Mouse (Mus musculus) stomach, embryonic 14.5 days (tissue): ENCODE measurements around the gene Zfp809. TPM values are rescaled to one million over a fixed set of nuclear protein-coding genes. Genes with fewer than 3 reads are reported as not detected.

Experiments used
- polyA plus RNA-seq: library from polyadenylated mRNA; unstranded; fragments of >200 nt; fragmentation: Nextera tagmentation; extraction: Ambion mirVana; gene quantifications from 2 replicates; pipeline ENCODE4 v1.2.1, GENCODE M21; 2014

Gene Zfp809
- polyA plus RNA-seq, 1 experiment from 2014 or later: 40.7 TPM

Other genes starting within 250 kb of the Zfp809 start
- 4.9 and 5.5 TPM in 2 replicates for gene Rgl3, start 236.3 kb upstream of the Zfp809 start, polyA plus RNA-seq
- gene Ccdc151, start 223.1 kb upstream of the Zfp809 start, polyA plus RNA-seq: 0.63 and 0.72 TPM in 2 replicates
- 82.8 and 91.0 TPM in 2 replicates for gene Prkcsh, start 222.9 kb upstream of the Zfp809 start, polyA plus RNA-seq
- 5.6 and 5.7 TPM in 2 replicates for gene Elavl3, start 173.7 kb upstream of the Zfp809 start, polyA plus RNA-seq
- not detected in 2 replicates for gene Gm49318, start 154.5 kb upstream of the Zfp809 start, polyA plus RNA-seq
- 11.4 and 14.5 TPM in 2 replicates for gene Zfp653, start 154.3 kb upstream of the Zfp809 start, polyA plus RNA-seq
- 35.4 and 39.0 TPM in 2 replicates for gene Ecsit, start 140.3 kb upstream of the Zfp809 start, polyA plus RNA-seq
- 443 and 466 TPM in 2 replicates for gene Cnn1, start 126.5 kb upstream of the Zfp809 start, polyA plus RNA-seq
- 180 and 190 TPM in 2 replicates for gene Elof1, start 108.5 kb upstream of the Zfp809 start, polyA plus RNA-seq
- gene Acp5, start 90.0 kb upstream of the Zfp809 start, polyA plus RNA-seq: 10.7 and 10.8 TPM in 2 replicates
- 92.9 and 94.3 TPM in 2 replicates for gene Pigyl, start 68.9 kb upstream of the Zfp809 start, polyA plus RNA-seq
- gene Zfp872, start 37.6 kb upstream of the Zfp809 start, polyA plus RNA-seq: 1.4 and 1.7 TPM in 2 replicates
- gene Zfp599, start 34.2 kb downstream of the Zfp809 start, polyA plus RNA-seq: 5.4 and 5.9 TPM in 2 replicates
- gene Zfp810, start 81.9 kb downstream of the Zfp809 start, polyA plus RNA-seq: 21.1 and 22.7 TPM in 2 replicates
- 64.0 and 64.7 TPM in 2 replicates for gene Anln, start 163.5 kb downstream of the Zfp809 start, polyA plus RNA-seq
- gene 9530077C05Rik, start 185.8 kb downstream of the Zfp809 start, polyA plus RNA-seq: 5.9 and 6.2 TPM in 2 replicates
- gene Gm17545, start 228.6 kb downstream of the Zfp809 start, polyA plus RNA-seq: not detected in 2 replicates
- gene Rp9, start 244.0 kb downstream of the Zfp809 start, polyA plus RNA-seq: 79.1 and 84.9 TPM in 2 replicates